Mouse (Mus musculus): ENCODE measurements around the gene Rtl8b.
"Not testable (repeated sequence)": the region's sequence is repeated elsewhere in the genome, so short reads cannot be mapped to it uniquely, and the experiment has no call there.

DNA sequence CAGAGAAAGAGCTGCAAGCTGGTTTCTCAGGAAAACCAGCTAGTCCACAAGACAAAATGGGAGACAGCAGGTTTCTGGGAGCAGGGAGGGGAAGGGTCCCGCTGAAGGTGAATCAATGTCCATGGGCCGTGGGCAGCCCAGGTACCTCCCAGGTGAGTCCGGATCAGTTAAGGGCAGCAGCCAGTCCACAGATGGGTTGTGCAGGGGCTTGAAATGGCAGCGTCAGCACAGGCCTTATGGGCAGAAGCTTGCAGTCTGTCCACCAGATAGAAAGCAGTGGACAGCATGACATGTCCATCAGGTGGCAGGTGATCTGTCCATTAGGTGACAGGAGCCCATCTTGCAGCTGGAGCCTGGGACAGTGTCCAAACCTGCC is 27.6 kb downstream of the Rtl8b start:
- not testable (repeated sequence) for TF ChIP-seq CTCF, POLR2A (IDR thresholded peaks at IDR 0.05; ENCODE audit: extremely low read depth, insufficient read depth, low read length)

Data from cortical plate, adult 2 months (tissue).